Mouse (Mus musculus) mouse trophoblast stem cell (cell line): ENCODE data around the gene Klf16.

ENCODE experiments used
- in situ Hi-C, 2 experiments: fragments of 300-500 bp; cut with MseI, MboI; formaldehyde crosslinking; loops; 2 replicates in 1 of 2; 3 replicates in 1 of 2; pipeline ENCODE4 v1.15.1; 2025

Gene Klf16

DNA sequence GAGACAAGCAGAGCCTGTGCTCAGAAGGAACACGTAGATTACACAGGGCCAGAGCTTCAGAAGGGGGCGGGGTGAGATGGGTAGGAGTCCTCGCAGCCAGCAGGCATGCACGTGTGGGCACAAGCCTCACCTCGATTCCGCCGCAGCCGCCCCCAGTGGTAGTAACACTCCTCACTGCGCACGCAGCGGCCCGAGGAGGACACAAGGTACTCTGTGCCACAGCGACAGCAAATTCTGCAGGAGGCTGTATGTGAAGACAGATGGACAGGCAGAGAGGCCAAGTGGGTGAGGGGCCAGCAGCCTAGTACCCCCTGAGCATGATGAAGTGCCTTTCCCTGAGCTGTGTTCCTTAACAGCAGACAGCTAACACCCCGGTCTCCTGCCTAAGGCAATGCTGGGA lies 33.2 kb downstream of the Klf16 start:
- in situ Hi-C loops, result no loop called here

DNA sequence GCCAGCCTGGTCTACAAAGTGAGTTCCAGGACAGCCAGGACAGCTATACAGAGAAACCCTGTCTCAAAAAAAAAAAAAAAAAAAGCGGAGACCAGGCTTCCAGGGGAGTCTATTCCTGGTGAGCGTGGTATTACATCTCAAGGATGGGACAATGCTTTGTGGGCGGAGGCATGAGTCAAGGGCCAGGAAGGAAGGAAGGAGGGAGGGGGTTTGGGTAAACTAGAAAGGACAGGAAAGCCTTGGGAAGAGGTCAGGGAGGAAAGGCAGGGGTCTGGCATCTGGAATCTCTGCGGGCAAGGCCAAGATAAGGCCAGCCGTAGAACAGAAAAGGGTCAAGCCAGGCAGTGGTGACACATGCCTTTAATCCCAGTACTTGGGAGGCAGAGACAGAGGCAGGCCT lies 37.6 kb downstream of the Klf16 start:
- in situ Hi-C loops, result no loop called here

DNA sequence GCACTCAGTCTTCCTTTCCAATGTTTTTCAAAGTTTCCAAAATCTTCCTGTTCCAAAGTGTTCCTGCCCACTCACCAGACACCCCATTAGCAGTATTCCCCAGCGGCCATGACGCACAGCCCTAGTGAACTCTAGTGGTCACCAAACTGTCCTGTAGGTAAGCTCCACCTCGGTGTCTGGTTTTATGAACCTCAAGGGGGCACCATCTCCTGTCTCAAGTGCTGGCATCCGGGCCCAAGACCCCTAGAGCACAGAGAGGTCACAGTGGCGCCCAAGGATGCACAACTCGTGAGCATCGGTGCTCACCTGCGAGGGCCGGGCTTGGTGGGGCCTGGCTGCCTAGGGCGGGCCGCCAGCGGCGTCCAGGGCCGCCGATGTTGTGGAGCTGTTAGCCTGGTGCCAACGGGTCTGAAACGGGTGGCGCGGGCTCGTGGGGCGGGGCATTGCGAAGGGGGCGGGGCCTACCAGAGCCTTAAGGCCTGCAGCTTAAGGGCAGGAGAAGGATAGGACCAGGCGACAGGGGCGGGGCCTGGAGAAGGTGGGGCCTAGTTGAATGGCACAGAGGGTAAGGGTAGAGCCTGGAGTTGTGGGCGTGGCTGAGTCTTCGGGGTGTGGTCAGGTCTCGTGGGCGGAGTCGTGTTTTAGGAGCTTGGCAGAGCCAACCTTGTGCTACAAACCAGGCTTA lies 38.3 kb downstream of the Klf16 start, which contains the start of gene Atp8b3:
Atp8b3 (minus strand) TSS at position 415 of the 685 bp plus-strand sequence.
- in situ Hi-C loops, result no loop called here

DNA sequence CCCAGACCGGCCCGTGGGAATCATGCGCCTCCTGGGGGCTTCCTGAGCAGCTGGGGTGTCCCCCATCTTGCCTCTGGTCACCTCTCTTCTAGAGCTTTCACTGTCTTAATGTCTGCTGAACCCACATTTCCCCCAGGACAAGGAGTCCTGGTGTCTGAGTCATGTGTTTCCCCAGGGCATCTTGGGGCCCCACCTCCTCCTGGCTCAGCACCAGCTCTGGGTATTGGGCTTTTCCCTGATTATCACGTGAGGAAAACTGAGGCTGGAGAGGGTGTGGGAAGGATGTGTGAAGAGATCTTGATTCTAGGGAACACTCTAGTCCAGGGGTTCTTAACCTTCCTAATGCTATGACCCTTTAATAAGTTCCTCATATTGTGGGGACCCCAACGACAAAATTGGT lies 38.9 kb downstream of the Klf16 start:
- in situ Hi-C loops, result no loop called here

DNA sequence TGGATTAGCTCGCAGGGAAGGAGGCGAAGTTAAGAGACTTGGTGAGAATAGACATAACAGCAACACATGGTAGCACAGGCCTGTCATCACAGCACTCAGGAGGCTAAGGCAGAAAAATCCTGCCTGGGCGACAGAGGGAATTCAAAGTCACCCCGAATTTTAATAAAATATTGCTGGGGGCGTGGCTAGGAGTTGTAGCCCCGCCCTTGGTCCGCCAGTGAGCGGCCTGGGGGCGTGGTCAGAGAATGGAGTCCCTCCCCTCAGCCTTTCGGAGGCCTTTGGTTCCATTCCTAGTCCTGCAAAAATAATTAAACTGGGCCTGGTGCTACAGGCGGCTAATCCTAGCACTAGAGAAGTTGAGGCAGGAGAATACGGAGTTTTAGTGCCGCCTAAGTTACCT lies 41.4 kb downstream of the Klf16 start:
- in situ Hi-C loops, result no loop called here

DNA sequence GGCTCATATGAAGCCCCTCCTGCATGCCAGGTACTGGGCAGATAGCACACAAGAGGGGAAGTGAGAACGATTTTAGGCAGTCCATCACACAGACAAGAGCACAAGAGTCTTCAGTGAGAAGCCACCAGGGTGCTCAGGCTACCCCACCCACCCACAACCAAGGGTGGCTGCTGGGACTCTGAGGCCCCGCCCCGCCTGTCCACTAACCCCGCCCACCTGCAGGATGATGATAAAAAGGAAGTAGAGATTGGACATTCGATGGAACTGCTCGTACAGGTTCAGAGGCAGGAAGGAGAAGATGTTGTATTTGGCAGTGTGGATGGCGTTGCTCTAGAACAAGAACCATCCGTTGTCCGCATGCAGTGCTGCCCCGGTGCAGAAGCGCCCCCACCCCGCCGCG lies 42.0 kb downstream of the Klf16 start:
- in situ Hi-C loops, result no loop called here

DNA sequence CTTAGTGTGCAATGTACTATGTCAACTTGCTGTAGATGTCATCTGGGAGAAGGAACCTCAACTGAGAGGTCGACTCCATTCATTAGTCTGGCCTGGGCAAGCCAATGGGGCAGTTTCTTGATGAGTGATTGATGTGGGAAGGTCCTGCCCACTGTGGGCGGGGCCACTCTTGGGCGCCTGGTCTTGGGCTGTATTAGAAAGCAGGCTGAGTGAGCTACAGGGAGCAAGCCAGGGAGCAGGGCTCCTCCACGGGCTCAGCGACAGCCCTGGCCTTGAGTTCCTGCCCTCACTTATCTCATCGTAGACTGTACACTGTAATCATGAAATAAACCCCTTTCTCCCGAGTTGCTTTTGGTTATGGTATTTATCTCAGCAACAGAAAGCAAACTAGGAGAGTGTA lies 43.4 kb downstream of the Klf16 start:
- in situ Hi-C loops, result no loop called here

DNA sequence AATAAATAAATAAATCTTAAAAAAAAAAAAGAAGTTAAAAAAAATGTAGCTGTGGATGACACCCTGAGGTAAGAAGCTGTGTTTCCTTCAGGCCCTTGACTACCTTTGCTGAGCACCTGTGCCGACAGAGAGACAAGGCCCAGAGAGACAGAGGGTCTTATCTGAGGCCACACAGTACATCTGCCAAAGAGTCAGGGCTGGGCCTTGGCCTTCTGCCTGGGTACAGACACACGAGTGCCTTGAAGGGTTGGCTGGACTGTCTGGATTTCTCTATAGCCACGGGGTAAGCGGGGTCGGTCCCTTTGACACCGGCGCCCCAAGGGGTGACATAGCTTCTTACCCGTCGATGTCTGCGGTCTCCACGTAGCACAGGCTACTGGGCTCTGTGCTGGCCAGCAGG lies 44.3 kb downstream of the Klf16 start:
- in situ Hi-C loops, result no loop called here

DNA sequence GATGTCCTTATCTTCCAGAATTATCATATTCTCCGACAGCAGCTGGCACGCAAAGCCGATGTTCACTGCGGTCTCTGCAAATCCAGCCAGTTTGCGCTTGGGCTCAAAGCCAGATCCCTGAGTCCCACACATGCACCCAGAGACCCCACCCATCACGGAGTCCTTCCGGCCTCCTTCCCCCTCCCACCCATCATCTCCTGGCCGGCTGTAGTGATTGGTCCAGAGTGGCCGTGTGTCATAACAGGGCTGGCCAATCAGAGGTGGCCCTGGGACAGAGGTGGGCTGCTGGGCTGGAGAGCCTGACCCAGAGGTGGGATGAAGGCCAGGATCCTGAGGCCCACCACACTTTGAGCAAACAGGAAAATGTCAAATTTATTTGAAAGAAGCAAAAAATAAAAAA lies 50.9 kb downstream of the Klf16 start:
- in situ Hi-C loops, result no loop called here

DNA sequence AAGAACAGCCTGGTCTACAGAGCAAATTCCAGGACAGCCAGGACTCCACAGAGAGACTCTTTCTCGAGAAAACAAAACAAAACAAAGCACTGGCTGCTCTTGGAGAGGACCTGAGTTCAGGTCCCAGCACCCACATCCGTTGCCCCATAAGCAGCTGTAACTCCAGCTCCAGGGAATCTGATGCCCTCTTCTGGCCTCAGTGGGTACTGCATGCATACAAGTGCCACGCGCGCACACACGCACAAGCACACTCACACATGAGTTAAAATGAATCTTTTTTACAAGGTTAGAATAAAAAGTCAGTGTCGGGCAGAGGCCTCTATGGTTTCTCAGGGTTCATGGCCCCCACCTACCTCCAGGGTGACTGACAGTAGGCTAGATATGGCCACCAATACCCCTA lies 53.8 kb downstream of the Klf16 start:
- in situ Hi-C loops, result no loop called here

DNA sequence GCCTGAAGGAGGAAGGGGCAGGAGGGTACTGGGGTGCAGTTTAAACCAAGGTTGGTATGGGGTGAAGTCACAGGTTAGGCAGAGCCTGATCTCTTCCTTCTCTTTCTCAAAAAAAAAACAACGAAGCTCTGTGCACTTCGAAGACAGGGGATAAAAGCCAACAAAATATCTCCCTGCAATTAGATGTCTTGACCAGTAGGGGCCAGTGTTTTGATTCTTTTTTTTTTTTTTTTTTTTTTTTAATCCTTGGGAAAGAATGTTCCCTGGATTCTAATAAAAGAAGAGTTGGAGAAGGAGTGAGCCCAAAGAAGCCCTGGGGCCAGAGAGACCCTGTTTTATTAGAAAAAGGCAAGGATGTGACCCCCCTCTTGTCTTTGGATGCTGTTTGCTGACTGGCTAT lies 57.8 kb downstream of the Klf16 start:
- in situ Hi-C loops, result no loop called here
